Mouse (Mus musculus): Measurements from ENCODE around the gene Scn5a. TPM values are rescaled to one million over a fixed set of nuclear protein-coding genes. Genes with fewer than 3 reads are reported as not detected.

Gene Scn5a
- polyA plus RNA-seq, 2 experiments from 2014 or later, result not detected

- no peak for ATAC-seq
Observed at GRCm38 (mm10) chr9:119503613-119504012, 75.2 kb downstream of the Scn5a start.

- ATAC-seq, result no peak
Observed at GRCm38 (mm10) chr9:119498885-119499284, 79.9 kb downstream of the Scn5a start.

- no peak for ATAC-seq
Observed at GRCm38 (mm10) chr9:119498247-119498607, 80.6 kb downstream of the Scn5a start.

DNA sequence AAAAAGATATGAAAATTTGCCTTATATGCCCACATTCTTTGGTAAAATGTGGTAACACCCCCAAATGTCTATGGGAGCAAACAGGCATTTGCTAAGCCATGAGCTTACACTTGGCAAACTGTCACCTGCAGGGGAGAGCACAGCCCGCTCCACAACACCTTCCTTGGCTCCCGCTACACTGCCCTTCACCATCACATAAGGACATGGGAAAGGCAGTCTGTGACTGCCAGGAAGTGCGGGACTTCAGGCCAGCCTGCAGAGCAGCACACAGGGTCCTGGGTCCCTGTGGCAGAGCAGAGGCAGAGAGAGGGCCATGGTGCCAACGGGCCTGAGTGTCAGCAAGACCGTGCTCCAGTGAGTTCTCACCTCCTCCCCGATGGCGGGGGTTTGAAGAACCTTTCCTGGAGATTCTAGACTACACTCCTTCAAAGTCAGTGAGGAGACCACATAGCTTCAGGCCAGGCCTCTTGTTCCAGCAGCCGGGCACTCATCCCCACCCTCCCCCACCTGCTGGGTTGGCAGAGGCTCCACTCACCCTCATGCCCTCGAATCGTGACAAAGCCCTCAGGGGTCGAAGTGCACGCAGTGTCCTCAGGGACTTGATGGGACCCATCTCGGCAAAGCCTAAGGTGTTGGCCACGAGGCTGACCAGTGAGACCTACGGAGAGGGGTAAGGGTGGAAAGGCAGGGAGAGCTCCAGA lies 81.1 kb downstream of the Scn5a start:
- ATAC-seq, result no peak

- ATAC-seq, result no peak
Observed at GRCm38 (mm10) chr9:119496960-119497359, 81.9 kb downstream of the Scn5a start.

- no peak for ATAC-seq
Observed at GRCm38 (mm10) chr9:119496354-119496753, 82.5 kb downstream of the Scn5a start.

DNA sequence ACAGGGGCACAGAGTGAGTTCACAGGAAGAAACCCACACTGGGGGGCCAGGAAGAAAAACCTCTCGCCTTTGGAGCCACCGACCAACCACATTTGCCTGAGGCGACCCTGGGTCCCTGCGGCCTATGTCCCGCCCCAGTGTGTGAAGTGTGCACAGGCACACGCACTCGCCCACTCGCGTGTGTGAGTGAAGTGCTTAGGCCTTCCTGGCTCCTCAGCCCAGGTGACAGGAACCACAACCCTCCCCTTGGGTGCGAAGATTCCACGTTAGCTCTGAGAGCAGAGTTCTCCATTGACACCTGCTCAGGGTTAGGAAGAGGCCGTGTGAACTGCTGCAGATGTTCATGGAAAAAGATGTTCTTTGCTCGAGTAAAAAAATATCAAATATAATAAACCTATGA lies 93.9 kb downstream of the Scn5a start:
- ATAC-seq, result no peak

DNA sequence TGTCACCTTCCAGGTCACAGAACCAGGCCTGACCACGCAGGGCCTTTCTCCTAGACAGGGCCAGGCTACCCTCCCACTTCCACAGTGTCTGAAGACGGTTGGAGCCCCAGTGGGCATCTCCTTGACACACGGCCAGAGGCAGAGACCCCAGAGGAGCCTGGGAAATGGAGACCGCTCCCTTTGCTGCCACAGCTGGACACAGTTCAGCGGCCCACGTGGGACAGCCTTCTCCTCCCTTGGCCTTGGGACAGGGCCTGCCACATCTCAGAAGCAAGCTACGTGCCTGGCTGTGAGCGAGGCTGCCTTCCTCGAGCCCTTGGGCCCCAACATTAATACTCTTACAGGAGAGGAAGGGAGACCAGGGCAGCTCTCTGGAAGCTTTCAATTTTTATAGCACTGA lies 94.4 kb downstream of the Scn5a start:
- ATAC-seq, result no peak

- no peak for ATAC-seq
Observed at GRCm38 (mm10) chr9:119483554-119484353, 95.1 kb downstream of the Scn5a start.

DNA sequence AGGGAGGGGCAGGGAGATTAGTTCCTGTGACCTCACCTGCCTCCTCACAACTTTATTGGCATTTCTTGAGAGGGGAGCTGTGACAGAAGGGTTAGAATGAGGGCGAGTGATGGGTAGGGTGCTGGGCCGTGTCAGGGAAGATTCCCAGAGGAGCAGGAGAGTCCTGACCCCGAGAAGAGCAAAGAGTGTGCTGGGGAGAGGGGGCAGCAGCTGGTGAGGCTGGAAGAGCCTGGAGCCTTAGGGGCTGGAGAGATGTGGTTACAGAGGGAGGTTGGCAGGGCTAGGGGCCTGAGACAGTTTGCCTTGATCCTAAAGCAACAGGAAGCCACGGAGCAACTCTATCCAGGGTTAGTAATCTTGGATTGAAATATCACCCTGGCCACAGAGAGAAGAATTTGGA lies 97.2 kb downstream of the Scn5a start:
- ATAC-seq, result no peak

GRCm38 (mm10) chr9:119479297-119479696 lies 99.5 kb downstream of the Scn5a start:
- ATAC-seq, result no peak

GRCm38 (mm10) chr9:119478345-119478744 lies 100.5 kb downstream of the Scn5a start:
- ATAC-seq, result no peak

GRCm38 (mm10) chr9:119477754-119478153 lies 101.1 kb downstream of the Scn5a start:
- ATAC-seq, result no peak

DNA sequence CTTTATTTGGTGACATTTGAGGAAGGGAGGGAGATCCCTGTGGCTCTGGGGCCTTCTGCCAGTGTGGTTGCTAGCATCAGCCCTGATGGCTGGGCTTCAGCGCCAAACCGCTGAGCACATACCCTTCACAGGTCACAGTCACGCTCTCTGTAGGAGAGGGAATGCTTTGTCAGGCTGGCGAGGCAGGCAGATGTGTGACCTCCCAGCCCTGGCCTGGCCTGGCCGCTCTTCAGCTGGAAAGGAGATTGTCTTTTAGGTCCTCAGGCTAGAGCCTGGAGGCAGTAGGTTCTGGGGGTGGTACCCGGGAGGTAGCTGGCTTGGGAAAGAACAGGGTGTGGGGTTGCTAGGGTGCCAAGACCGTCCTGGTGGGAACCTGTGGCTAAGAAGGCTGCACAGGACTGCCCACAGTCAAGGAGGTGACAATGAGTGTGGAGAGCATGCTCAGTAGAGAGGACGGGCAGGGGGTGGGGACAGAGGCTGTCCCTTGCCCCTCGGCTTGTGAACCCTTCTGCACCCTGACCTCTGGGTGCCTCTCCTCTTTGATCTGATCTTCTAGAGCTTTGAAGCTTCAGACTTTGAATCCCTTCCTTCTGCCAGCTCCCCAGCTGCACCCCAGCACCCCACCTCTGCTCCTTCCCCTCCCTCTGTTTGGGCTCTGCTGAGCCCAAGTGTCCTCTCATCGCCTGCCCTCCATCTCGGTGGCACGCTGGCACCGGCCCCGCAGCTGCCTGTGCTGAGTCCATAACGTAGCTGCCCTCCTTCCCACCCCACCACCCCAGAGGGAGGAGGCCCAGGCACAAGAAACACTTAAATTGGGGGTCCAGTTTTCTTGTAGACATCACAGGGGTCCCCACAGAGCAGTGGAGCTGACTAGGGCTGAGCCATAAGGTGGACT lies 103.9 kb downstream of the Scn5a start:
- ATAC-seq, result no peak

GRCm38 (mm10) chr9:119473608-119474164 lies 105.1 kb downstream of the Scn5a start:
- ATAC-seq, result no peak

GRCm38 (mm10) chr9:119473011-119473410 lies 105.8 kb downstream of the Scn5a start:
- no peak for ATAC-seq

GRCm38 (mm10) chr9:119472412-119472918 lies 106.4 kb downstream of the Scn5a start:
- ATAC-seq, result no peak

- ATAC-seq, result no peak
Observed at GRCm38 (mm10) chr9:119469691-119470353, 109.0 kb downstream of the Scn5a start.

DNA sequence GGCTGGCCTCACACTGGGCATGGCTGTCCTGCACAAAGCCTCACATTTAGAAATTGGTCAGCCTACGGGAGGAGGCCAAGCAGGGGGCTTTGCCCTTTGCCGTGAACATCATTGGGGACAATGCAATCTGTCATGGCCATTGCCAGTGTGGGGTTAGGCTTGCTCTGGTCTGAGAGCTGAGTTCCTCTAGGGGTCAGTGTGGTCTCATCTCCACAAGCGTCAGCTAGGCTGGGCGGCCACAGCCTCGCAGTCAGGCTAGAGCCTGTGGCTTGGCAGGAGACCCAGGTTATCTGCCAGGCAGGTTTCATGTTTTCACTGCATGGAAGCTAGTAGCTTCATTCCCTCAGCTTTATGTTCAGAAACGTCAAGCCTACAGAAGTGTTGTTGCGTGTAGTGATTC lies 113.2 kb downstream of the Scn5a start:
- no peak for ATAC-seq

DNA sequence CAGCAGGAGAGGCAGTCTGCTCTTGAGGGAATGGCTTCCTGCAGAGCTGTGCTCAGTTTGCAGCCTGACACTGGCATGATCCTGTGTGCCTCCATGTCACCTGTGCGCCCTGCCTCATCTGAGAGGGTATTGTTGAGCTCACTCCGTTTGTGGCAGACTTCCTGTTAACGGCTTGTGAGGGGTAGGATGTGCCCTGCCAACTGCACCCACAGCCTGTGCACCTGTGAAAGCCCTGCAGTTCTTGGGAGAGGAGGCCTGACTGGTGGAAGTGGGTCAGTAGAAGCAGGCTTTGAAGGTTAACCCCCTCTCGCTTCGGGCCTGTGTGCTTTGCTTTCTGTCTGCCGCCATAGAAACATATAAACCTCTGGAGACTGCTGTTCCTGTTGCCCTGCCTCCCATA lies 113.8 kb downstream of the Scn5a start:
- ATAC-seq, result no peak

GRCm38 (mm10) chr9:119460410-119460809 lies 118.4 kb downstream of the Scn5a start:
- peak; percentile 78 for ATAC-seq

DNA sequence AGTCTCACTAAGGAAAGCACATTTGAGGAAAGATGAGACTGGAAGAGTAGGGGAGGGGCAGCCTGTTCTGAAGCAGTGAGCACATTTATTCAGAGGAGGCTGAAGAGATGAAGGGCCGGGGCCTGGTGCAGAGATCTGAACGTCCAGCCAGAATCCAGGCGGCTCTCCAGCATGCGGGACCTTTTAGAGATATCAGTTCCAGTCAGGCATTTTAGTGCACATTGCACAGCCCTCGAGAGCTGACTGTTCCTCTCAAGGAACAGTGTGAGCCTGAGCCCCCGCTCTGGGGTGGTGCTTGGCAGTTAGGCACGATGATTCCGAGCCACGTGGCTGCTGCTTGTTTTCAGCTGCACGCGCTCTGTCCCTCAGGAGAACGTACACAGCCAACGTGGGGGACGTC lies 121.7 kb downstream of the Scn5a start:
- no peak for ATAC-seq
